Mouse (Mus musculus) adrenal gland, postnatal 4 days (tissue): Measurements from ENCODE around the gene Mgam. TPM values are rescaled to one million over a fixed set of nuclear protein-coding genes. Genes with fewer than 3 reads are reported as not detected.
"Not testable (repeated sequence)": the region's sequence is repeated elsewhere in the genome, so short reads cannot be mapped to it uniquely, and the experiment has no call there.

Experiments used
- DNase-seq, 2 experiments: peaks; one replicate each; pipeline ENCODE4 v3.0.0; 2021 to 2022; ENCODE audit warnings: low spot score in 2 of 2, mixed read lengths in 2 of 2
- total RNA-seq, 2 experiments: library from RNA; stranded (reverse); gene quantifications; 2 replicates each; pipeline ENCODE4 v1.2.3; 2021

The Mgam gene
- total RNA-seq, 2 experiments from 2014 or later, result 2.4 to 7.3 TPM

DNA sequence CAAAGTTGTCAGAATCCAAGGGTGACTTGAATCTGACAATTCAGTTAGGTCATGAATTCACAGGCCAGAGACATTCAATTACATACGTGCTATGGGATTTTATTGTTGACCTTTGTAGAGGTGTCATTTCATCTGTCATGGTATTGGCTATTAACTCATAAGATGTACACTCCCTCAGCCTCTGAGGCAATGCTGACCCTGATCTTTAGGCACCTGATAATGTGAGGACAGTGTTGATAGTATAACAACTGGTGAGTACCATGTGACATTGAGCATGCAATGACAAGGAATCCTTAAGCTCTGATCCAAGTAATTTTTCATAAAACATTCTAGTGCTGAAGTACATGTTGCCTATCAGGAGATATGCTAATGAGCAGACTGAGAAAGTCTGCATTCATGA lies 87.1 kb downstream of the Mgam start:
- no peak for DNase-seq

DNA sequence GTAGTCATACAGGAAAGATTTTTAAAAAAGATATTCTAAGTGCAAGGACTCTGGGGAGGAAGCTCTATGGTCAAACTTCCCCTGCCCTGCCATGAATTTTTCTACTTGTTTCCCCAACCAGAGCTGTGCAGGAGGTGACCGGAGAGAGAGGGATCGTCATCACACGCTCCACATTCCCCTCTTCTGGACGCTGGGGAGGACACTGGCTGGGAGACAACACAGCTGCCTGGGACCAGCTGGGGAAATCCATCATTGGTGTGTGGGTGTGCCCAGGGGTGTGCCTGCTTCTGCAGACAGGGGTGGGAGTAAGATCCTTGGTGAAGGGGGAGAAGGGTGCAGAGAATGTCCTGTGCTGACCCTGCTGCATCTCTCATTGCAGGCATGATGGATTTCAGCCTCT lies 99.9 kb downstream of the Mgam start:
- not testable (repeated sequence) for DNase-seq

DNA sequence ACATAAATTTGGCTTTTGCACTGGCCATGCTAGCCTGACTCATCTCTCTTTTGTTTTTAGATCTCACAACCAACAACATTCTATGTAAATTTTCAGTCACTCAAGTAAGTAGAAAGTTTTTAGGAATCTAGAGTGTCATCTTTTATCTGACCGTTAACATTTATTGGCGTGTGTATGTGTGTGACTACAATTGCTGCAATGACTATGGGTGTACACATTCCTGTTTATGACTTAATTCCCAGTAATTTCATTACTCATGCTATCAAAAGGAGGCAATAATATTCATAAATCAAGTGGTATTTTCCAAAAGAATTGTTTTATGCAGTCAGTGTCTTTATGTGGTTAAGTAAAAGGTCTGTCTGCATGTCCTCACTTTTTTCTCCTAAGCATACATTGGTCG lies 110.9 kb downstream of the Mgam start:
- DNase-seq, result no peak

DNA sequence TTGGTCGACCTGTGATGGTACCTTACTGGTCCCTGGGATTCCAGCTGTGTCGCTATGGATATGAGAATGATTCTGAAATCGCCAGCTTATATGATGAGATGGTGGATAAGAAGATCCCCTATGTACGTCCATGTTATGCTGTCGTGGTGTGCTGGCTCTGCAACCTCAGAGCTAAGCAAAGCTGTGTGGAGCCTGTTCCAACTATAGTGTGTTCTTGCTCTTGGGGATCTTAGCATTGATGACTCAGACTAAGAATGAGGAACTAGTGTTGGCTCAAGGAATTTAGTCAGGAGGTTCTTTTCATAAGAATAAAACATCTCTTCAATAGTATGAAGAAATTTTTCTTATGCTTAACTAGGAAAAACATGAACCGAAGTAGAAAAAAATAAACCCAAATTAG lies 120.4 kb downstream of the Mgam start:
- DNase-seq, result not testable (repeated sequence)

DNA sequence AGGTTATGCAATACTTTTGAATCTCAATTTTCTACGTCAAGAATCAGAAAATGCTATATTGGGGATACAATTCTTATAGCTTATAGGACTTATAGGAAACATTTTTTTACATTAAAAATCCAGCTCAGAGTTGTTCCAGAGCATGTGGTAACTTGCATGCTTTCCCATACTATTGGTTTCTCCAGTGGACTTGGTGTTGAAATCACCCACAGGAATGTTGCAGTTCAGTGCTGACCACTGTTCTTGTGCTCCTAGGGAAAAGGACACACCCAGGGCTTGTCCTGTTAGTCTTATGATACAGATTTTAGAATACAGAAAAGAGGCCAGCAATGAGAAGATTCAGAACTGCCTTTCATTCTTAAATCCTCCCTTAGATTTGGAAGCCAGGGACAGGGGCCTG lies 127.3 kb downstream of the Mgam start:
- no peak for DNase-seq

DNA sequence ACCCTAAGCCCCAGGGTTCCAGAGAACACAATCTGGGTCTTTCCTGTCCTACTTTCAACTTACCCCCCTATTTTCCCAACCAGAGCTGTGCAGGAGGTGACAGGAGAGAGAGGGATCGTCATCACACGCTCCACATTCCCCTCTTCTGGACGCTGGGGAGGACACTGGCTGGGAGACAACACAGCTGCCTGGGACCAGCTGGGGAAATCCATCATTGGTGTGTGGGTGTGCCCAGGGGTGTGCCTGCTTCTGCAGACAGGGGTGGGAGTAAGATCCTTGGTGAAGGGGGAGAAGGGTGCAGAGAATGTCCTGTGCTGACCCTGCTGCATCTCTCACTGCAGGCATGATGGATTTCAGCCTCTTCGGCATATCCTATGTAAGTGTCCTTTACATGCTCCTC lies 128.7 kb downstream of the Mgam start:
- not testable (repeated sequence) for DNase-seq

DNA sequence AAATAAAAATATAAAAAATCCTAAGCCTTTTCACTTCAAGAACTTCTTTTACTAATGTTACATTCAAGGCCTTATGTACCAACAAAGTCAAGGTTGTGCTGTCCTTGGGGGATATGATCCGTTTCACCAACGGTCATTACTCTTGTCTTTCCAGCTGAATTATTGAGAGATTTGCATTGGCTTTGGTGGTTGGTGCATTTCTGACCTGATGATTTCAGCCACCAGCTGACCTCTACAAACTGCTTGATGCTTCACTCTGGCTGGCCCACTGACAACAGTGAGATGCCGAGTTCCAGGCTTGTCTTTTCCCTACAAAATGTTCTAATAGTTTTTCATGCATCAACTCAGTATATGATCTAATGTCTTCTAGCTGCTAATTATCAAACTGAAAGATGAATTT lies 146.0 kb downstream of the Mgam start:
- no peak for DNase-seq

DNA sequence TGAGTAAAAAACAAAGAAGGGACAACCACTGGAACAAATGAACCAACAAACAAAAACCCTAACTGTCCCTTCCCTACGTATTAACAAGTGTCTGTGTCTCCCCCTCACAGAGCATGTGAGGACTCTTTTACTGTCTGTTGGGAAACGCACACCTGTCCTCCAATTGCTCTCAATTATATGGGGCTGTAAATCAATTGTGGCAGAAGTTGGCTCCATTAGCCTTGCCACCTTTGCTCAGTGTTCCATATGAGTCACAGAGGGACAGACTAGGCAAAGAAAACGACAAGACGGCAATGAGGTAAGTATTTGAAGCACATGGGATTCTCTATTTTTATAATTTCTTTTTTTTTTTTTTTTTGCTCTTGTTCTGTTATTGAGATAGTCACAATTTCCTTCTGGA lies 149.8 kb downstream of the Mgam start:
- no peak for DNase-seq

DNA sequence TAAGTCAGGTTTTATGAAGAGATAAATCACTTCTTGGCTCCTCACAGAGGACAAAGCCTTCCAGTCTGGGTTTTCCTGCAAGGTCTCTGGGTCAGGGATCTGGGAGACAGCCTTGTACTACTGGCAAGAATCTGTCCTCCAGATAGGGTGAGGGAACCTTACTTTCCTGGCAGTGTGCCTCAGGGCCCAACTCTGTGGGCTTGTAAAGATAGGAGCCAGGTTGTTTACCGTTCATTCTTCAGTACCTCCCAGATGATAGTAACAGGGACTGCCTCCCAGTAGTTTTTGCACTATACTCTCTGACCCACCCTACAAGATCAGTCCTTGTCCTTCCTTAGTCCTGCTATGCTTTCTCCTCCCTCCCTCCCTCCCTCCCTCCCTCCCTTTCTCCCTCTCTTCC lies 155.0 kb downstream of the Mgam start:
- DNase-seq, result peak; percentile 6 to 27

DNA sequence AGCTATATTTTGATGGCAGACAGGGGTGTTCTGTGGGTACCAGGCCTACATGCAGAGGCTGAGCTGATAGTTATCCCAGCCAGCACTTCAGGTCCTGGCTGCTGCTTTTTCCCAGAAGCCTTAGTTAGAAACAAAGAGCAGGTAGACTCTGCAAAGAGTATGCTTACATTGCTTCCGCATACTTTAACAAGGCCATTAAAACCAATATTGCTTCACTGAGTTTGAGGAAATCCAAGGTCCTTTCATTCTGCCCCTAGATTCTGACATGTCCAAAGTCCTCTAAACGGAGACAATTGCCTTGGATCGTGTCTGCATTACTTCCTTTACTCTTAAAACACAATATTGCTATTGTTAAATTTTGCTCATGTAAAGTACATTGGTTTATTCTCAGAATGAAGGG lies 155.7 kb downstream of the Mgam start:
- DNase-seq, result no peak

DNA sequence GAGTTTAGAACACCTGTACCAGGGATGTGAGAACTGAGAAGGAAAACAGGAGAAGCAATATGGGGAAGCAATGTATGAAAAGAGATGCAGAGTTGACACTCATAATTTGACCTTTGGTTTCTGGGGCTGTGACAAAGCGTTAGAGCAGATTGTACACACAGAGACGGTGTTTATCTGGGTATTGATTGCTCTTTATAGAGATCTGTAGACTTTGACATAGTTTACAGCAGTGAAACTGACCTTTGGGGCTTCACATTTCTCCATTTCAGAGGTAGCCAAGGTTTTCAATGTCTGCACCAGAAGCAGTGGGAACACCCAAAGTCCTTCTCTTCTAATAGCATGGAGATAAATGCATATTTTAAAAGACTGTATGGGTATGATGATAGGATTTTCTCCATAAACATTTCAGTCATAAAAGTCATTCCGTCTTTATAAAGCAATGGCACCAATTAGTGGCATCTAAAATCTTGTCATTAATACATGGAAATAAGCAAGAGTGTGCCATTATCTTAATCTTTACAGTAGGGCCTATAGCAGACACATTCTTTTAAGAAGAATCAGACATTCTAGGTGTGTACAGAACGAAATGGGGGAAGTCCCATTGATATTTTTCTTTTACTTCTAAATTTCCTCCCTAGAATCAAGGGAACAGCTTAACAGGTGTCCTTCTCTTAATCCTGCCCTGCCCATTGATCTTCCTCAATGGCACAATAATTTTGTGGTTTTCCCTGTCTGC lies 166.6 kb downstream of the Mgam start:
- no peak for DNase-seq

DNA sequence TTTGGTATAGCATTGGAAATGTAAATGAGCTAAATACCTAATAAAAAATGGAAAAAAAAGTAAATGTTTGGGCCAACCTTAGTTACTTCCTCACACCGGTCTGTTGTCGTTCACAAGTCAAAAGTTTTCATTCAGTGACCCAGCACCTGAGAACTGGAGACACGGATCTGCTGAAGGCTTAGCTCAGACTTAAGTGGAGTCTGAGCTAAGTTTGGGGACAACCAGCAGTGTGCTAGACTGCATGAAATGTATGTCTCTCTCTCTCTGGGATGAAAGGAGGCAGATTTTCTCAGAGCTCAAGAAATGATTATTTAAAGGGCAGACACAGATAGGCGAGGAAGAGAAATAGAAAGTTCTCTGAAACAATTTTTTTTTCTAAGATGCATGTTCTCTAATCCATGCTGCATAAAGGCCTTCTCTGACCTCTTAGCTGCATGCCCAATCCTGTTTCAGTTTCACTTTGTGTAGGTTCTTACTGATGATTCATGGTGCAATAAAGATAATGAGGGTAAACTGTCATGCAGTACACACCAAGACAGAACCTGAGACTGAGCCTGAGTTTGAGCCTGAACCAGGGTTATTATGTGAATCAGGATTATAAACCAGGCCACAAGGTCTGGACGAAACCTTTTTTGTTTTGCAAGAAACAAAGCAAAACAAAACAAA lies 189.7 kb downstream of the Mgam start:
- DNase-seq, result no peak

Other genes with a start within 250 kb of the Mgam start
- 10 to 100 TPM; 18.2 to 20.2 TPM for gene E330009J07Rik, start 192.7 kb upstream of the Mgam start, total RNA-seq
- gene Wee2, start 189.7 kb upstream of the Mgam start, total RNA-seq, result not detected
- gene Ssbp1, start 157.5 kb upstream of the Mgam start, total RNA-seq, result 10 to 100 TPM; 72.0 to 75.3 TPM
- gene Tas2r137, start 137.6 kb upstream of the Mgam start, total RNA-seq, result not detected
- not detected for gene Tas2r108, start 135.3 kb upstream of the Mgam start, total RNA-seq
- gene Prss37, start 109.3 kb upstream of the Mgam start, total RNA-seq, result not detected
- not detected for gene Olfr461, start 73.8 kb upstream of the Mgam start, total RNA-seq
- gene Olfr460, start 59.3 kb upstream of the Mgam start, total RNA-seq, result not detected
- 1 to 10 TPM; 1.1 to 1.2 TPM for gene Clec5a, start 43.0 kb upstream of the Mgam start, total RNA-seq
- gene Tas2r138, start 15.5 kb upstream of the Mgam start, total RNA-seq, result not detected